Mouse (Mus musculus): ENCODE data around the gene Maats1. TPM values are rescaled to one million over a fixed set of nuclear protein-coding genes. Genes with fewer than 3 reads are reported as not detected.
A peak's percentile ranks its signal among the peaks of the same experiment; 100 is the strongest.

Gene Maats1
- polyA plus RNA-seq, 1 experiment from 2014 or later, result 1.0 TPM

DNA sequence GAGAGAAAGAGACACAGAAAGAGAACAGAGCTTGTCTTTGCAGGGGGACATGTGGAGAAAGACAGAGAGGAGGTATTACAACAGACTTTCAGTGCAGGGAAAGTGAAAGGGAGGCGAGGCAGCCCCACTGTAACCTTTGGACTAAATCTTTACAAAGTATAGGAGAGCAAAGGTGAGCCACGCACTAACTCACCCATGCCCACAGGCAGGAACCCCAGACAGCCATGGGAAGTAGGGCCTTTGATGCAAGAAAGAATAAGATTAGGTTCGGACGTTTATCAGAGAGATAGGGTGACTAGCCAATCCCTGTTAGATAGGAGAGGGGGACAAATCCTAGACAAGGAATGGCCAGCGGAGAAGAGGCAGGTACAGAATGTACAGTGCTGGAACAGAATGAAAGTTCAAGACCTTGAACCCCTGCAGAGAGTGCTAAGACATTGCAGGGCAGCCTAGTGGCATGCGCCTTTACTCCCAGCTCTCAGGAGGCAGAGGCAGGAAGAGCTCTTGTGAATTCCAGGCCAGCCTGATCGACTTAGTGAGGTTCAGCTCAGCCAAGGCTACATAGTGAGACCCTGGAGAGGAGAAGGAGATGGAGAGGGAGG lies 59.3 kb downstream of the Maats1 start:
- H3K4me1 ChIP-seq, result no peaks in the 10 kb centered on the region
- no peaks in the 10 kb centered on the region for H3K36me3 ChIP-seq
- no peak for ATAC-seq (replicated peaks)
- WGBS, result 83% methylated on average over 7 of the region's 7 CpGs
- H3K9ac ChIP-seq (replicated peaks), result no peak overlapping the region
- no peaks in the 10 kb centered on the region for H3K9me3 ChIP-seq
- no peak overlapping the region for H3K4me2 ChIP-seq (replicated peaks)
- no peak overlapping the region for H3K4me3 ChIP-seq
- no peak overlapping the region for H3K27ac ChIP-seq (replicated peaks)
- no peaks in the 10 kb centered on the region for H3K27me3 ChIP-seq

DNA sequence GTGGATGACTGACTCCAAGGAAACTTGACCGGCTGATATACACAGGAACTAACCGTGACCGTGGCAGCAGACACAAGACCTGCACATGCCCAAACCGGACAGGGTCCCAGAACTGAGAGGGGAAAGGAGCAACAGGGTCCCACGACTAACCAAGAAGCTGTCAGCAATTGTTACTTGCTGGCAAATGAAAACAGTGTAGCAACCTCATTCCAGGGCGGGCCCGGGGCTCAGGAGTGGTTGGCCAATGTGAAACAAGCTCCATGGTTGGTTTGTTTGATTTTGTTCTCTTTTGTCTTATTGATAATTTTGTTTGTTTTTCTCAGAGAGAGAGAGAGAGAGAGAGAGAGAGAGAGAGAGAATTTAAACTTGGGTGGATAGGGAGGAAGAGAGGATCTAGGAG lies 61.0 kb downstream of the Maats1 start:
- no peaks in the 10 kb centered on the region for H3K27me3 ChIP-seq
- no peak overlapping the region for H3K9ac ChIP-seq (replicated peaks)
- H3K36me3 ChIP-seq, result no peaks in the 10 kb centered on the region
- no peak overlapping the region for H3K4me2 ChIP-seq (replicated peaks)
- no peak overlapping the region for H3K4me3 ChIP-seq
- no peak for ATAC-seq (replicated peaks)
- H3K27ac ChIP-seq (replicated peaks), result no peak overlapping the region
- no peaks in the 10 kb centered on the region for H3K4me1 ChIP-seq
- 85% methylated on average over 7 of the region's 7 CpGs for WGBS
- H3K9me3 ChIP-seq, result no peaks in the 10 kb centered on the region

DNA sequence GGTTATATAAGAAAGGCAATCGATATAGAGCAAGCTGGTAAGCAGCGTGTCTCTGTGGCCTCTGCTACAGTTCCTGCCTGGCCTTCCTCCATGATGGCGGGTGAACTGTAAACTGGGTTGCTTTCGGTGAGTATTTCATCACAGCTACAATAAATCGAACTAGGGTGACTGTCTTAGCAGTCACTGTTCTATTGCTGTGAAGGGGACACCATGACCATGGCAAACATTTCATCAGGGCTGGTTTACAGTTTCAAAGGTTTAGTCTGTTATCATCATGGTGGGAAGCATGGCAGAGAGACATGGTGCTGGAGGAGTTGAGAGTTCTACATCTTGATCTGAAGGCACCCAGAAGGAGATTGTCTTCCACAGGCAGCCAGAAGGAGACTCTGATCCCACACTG lies 62.1 kb downstream of the Maats1 start:
- Histone ChIP-seq H3K4me1 (no peaks in the 10 kb centered on the region), H3K4me3 (no peak overlapping the region), H3K27me3 (no peaks in the 10 kb centered on the region), H3K36me3 (no peaks in the 10 kb centered on the region), H3K9me3 (no peaks in the 10 kb centered on the region), H3K27ac (replicated peaks) (no peak overlapping the region), H3K9ac (replicated peaks) (no peak overlapping the region), H3K4me2 (replicated peaks) (no peak overlapping the region)
- WGBS, result 93% methylated on average over 5 of the region's 5 CpGs
- ATAC-seq (replicated peaks), result no peak

DNA sequence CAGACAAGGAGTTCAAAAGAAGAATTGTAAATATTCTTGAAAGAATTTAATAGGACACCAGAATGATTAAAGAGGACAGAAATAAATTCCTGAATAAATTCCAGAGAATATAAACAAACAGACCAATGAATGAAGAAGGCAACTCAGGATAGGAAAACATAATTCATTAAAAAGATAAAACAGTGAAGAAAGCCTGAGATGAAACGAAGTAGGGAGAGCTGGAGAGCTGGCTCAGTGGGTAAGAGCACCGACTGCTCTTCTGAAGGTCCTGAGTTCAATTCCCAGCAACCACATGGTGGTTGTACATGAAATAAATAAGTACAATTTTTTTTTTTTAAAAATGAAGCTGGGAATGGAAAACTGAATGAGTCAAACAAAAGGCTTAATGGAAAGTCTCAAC lies 67.2 kb downstream of the Maats1 start:
- H3K4me2 ChIP-seq (replicated peaks), result no peak overlapping the region
- no peaks in the 10 kb centered on the region for H3K27me3 ChIP-seq
- H3K9me3 ChIP-seq, result no peaks in the 10 kb centered on the region
- H3K36me3 ChIP-seq, result no peaks in the 10 kb centered on the region
- H3K9ac ChIP-seq (replicated peaks), result no peak overlapping the region
- H3K4me3 ChIP-seq, result no peak overlapping the region
- H3K27ac ChIP-seq (replicated peaks), result no peak overlapping the region
- 86% methylated on average over 2 of the region's 2 CpGs for WGBS
- no peak for ATAC-seq (replicated peaks)
- H3K4me1 ChIP-seq, result peaks cover 10% of the 10 kb centered on the region

DNA sequence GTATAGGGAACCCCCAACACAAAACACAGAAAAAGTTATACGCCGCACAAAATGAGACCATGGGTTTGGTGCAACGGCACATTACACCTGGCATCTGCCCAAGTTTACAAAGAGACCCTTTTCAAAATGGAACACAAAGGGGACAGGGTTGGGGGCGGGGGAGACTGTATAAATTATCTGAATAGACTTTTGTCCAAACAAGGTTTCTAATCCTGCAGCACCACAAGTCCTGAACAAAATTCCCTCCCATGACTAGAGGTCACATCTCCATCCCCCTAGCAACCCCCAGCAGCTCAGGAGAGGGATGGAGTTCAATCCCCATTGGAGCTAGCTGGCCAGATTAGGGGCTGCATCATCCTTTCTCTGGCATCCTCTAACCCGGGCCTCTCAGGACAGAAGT lies 69.5 kb downstream of the Maats1 start:
- Histone ChIP-seq H3K27me3 (no peaks in the 10 kb centered on the region), H3K36me3 (no peaks in the 10 kb centered on the region), H3K4me3 (no peak overlapping the region), H3K9ac (replicated peaks) (no peak overlapping the region), H3K27ac (replicated peaks) (0 out of 2 replicates have a peak overlapping the region, but pooled peaks have one; percentile 19), H3K4me2 (replicated peaks) (no peak overlapping the region), H3K9me3 (no peaks in the 10 kb centered on the region), H3K4me1 (peaks cover 10% of the 10 kb centered on the region)
- 17% methylated on average over 5 of the region's 5 CpGs for WGBS
- ATAC-seq (replicated peaks), result peak; percentile 48; the same call in 1 of the 2 replicates

DNA sequence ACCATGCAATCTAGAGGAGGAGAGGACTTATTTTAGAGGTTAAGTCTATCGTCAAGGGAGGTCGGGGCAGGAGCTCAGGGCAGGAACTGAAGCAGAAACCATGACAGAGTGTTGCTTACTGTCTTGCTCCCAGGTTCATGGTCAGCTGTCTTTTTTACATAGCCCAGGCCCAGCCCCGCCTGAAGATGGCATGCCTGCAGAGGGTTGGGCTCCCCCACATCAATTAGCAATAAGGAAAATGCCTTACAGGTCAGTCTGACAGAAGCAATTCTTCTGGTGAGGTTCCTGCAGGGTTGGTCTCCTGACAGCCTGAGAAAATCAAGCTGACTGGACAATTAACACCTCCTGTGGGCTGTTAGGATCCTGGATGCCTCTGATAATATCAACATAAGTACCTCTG lies 70.3 kb downstream of the Maats1 start:
- Histone ChIP-seq H3K9me3 (no peaks in the 10 kb centered on the region), H3K4me2 (replicated peaks) (no peak overlapping the region), H3K27me3 (no peaks in the 10 kb centered on the region), H3K27ac (replicated peaks) (no peak overlapping the region), H3K9ac (replicated peaks) (no peak overlapping the region), H3K4me1 (peaks cover 10% of the 10 kb centered on the region), H3K4me3 (no peak overlapping the region), H3K36me3 (no peaks in the 10 kb centered on the region)
- 74% methylated on average over 3 of the region's 3 CpGs for WGBS
- no peak for ATAC-seq (replicated peaks)

DNA sequence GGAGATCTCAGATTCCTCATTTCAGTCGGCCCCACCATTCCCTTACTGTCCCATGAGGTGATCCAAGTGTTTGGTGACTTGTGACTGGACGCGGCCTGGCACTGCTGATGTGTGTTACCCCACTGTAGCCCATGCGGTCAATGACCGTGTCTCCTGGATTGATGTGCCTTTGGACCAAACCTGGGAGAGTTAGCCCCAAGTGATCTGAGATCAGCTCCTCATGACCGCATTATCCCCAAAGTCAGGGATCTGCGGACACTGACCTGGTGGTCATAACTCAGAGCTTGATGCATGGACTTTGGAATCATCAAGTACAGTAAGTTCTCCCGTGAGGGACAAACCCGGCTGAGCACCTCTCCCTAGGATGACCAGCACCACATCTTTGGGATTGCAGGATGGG lies 86.0 kb downstream of the Maats1 start:
- H3K27me3 ChIP-seq, result no peaks in the 10 kb centered on the region
- H3K36me3 ChIP-seq, result no peaks in the 10 kb centered on the region
- no peak overlapping the region for H3K4me2 ChIP-seq (replicated peaks)
- H3K27ac ChIP-seq (replicated peaks), result no peak overlapping the region
- 93% methylated on average over 9 of the region's 9 CpGs for WGBS
- H3K9ac ChIP-seq (replicated peaks), result no peak overlapping the region
- ATAC-seq (replicated peaks), result no peak
- no peaks in the 10 kb centered on the region for H3K4me1 ChIP-seq
- no peak overlapping the region for H3K4me3 ChIP-seq
- H3K9me3 ChIP-seq, result no peaks in the 10 kb centered on the region

DNA sequence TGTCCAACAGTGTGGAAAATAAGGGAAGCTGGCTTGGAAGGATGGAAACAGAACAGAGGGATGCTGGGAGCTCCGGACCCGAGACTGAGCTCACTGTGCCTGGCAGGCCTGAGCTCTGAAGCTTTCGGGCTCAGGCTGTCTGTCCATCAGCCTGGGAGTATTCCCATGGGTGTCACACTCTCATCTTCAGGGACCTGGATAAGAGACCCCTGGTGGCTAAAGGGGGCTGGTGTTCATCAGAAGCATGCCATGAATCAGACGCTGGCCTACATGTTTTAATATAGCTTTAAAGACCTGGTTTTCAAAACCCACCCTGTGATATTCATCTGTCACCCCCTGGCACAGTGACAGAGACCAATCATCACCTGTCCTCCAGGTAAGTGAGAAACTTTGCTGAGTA lies 86.8 kb downstream of the Maats1 start:
- WGBS, result 87% methylated on average over 4 of the region's 4 CpGs
- H3K9me3 ChIP-seq, result no peaks in the 10 kb centered on the region
- H3K4me2 ChIP-seq (replicated peaks), result no peak overlapping the region
- H3K4me1 ChIP-seq, result no peaks in the 10 kb centered on the region
- H3K9ac ChIP-seq (replicated peaks), result no peak overlapping the region
- H3K27ac ChIP-seq (replicated peaks), result no peak overlapping the region
- no peak overlapping the region for H3K4me3 ChIP-seq
- no peak for ATAC-seq (replicated peaks)
- no peaks in the 10 kb centered on the region for H3K36me3 ChIP-seq
- H3K27me3 ChIP-seq, result no peaks in the 10 kb centered on the region

DNA sequence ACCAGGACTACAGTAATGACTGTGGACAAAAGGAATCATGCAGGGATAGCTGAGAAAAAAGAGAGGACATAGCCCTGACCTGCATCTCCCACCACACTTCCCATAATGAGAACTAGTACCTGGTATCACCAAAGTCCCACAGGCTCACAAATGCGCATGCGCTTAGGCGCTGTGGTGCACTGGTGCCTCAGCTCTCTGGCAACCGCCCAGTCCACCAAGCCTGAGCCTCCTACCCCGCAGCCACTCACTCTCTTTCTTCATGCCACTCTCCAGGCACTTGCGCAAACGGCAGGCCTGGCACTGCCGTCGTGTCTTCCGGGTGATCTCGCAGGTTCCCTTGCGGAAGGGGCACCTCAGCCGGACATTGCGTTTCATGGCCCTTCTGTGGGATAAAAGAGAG lies 87.9 kb downstream of the Maats1 start:
- 0 out of 2 replicates have a peak, but pooled peaks have one; percentile 29 for ATAC-seq (replicated peaks)
- WGBS, result 86% methylated on average over 14 of the region's 14 CpGs
- no peaks in the 10 kb centered on the region for H3K36me3 ChIP-seq
- H3K9ac ChIP-seq (replicated peaks), result no peak overlapping the region
- H3K4me2 ChIP-seq (replicated peaks), result no peak overlapping the region
- no peaks in the 10 kb centered on the region for H3K9me3 ChIP-seq
- no peak overlapping the region for H3K4me3 ChIP-seq
- H3K27ac ChIP-seq (replicated peaks), result no peak overlapping the region
- no peaks in the 10 kb centered on the region for H3K27me3 ChIP-seq
- no peaks in the 10 kb centered on the region for H3K4me1 ChIP-seq

DNA sequence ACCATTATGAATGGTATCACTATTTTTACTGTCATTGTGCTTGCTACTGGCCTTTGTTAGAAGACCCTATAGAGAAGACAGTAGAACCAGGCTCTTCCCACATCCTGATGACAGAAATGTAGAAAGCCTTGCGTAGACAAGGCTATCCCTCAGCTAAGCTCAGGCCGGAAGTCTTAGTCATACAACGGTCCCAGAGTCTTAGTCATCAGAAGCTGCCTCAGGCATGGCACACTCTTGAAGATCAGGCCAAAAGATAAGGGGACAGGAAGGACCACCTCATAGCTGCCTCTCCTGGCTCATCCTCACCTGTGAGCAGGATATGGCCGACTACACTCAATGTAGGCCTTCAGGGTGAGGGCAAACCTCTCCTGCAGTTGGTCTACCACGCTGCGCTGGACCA lies 91.5 kb downstream of the Maats1 start:
- H3K9me3 ChIP-seq, result no peaks in the 10 kb centered on the region
- no peak overlapping the region for H3K4me3 ChIP-seq
- no peaks in the 10 kb centered on the region for H3K27me3 ChIP-seq
- H3K4me2 ChIP-seq (replicated peaks), result no peak overlapping the region
- 0 out of 2 replicates have a peak, but pooled peaks cover 2% of the 10 kb centered on the region for H3K36me3 ChIP-seq
- 93% methylated on average over 6 of the region's 6 CpGs for WGBS
- no peak for ATAC-seq (replicated peaks)
- no peaks in the 10 kb centered on the region for H3K4me1 ChIP-seq
- H3K27ac ChIP-seq (replicated peaks), result no peak overlapping the region
- H3K9ac ChIP-seq (replicated peaks), result no peak overlapping the region

DNA sequence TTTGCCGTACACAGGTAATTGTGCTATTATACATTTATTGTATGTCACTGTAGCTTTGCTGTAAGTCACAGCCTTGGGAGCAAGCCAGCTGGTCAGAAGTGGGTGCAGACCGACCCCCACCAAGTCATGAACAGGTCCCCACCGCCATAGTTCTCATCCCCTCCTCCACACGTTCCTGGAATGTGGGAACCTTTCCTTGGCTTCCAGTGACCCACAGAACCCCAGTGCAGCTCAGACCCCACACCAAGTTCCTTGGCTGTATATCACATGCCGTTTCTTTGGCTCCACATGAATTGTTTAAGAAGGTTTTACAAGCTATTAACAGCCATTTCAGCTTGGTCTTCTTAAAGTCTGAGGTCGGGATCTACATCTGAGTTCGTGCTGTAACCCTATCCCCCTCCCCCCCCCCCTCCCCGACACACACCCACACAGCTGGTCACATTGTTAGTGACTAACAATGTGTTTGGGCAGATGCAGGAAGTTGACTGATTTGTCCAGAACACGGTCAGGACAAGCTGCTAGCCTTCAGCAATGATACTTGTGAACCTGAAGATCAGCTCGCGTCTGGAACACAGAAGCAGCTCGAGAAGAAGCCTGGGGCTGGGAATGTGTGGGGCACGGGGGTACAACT lies 93.5 kb downstream of the Maats1 start:
- Histone ChIP-seq H3K9me3 (no peaks in the 10 kb centered on the region), H3K4me1 (no peaks in the 10 kb centered on the region), H3K27ac (replicated peaks) (no peak overlapping the region), H3K9ac (replicated peaks) (no peak overlapping the region), H3K4me3 (no peak overlapping the region), H3K27me3 (no peaks in the 10 kb centered on the region), H3K36me3 (0 out of 2 replicates have a peak, but pooled peaks cover 7% of the 10 kb centered on the region), H3K4me2 (replicated peaks) (no peak overlapping the region)
- ATAC-seq (replicated peaks), result no peak
- 64% methylated on average over 13 of the region's 13 CpGs for WGBS
